Mouse (Mus musculus): ENCODE measurements at regions not wholly inside any gene's neighbourhood (a gene's known extent, or its start where the extent isn't known, plus 50 kb on each side); places are given as distances from the start of the nearest gene placed in this dataset.

GRCm38 (mm10) chr17:82516850-82517249 is 698.2 kb upstream of the Pkdcc start:
- Histone ChIP-seq H3K36me3 (ENCODE audit: control insufficient read depth, insufficient read depth, low read length) (no peaks in the 10 kb centered on the region), H3K9ac (replicated peaks; ENCODE audit: low read length) (no peak overlapping the region), H3K4me2 (ENCODE audit: low read length) (no peak overlapping the region), H3K9me3 (ENCODE audit: control insufficient read depth, low read length) (no peaks in the 10 kb centered on the region), H3K27me3 (ENCODE audit: control insufficient read depth, insufficient read depth, low read length) (no peaks in the 10 kb centered on the region), H3K4me3 (replicated peaks; ENCODE audit: low read depth, low read length) (no peak overlapping the region), H3K27ac (replicated peaks; ENCODE audit: low read depth, low read length) (no peak overlapping the region), H3K4me1 (ENCODE audit: control insufficient read depth, insufficient read depth, low read length) (no peaks in the 10 kb centered on the region)
- 75% methylated on average over 3 of the region's 3 CpGs for WGBS
- ATAC-seq (ENCODE audit: low FRiP score, low TSS enrichment) (no peak), DNase-seq (no peak)

GRCm38 (mm10) chr17:82513816-82514215 is 701.3 kb upstream of the Pkdcc start:
- no peak for ATAC-seq (ENCODE audit: low FRiP score, low TSS enrichment)
- H3K4me3 ChIP-seq (replicated peaks; ENCODE audit: low read depth, low read length) = no peak overlapping the region
- 82% methylated on average over 2 of the region's 2 CpGs for WGBS

GRCm38 (mm10) chr17:82504291-82504690 is 710.8 kb upstream of the Pkdcc start:
- 83% methylated on average over 3 of the region's 3 CpGs for WGBS
- Histone ChIP-seq H3K27me3 (ENCODE audit: control insufficient read depth, insufficient read depth, low read length) (no peaks in the 10 kb centered on the region), H3K4me3 (replicated peaks; ENCODE audit: low read depth, low read length) (no peak overlapping the region), H3K27ac (replicated peaks; ENCODE audit: low read depth, low read length) (no peak overlapping the region), H3K4me1 (ENCODE audit: control insufficient read depth, insufficient read depth, low read length) (no peaks in the 10 kb centered on the region), H3K9ac (replicated peaks; ENCODE audit: low read length) (no peak overlapping the region), H3K9me3 (ENCODE audit: control insufficient read depth, low read length) (no peaks in the 10 kb centered on the region), H3K36me3 (ENCODE audit: control insufficient read depth, insufficient read depth, low read length) (no peaks in the 10 kb centered on the region), H3K4me2 (ENCODE audit: low read length) (no peak overlapping the region)
- DNase-seq (no peak), ATAC-seq (ENCODE audit: low FRiP score, low TSS enrichment) (no peak)

More at GRCm38 (mm10) chr17:82513816-82514215, 701.3 kb upstream of the Pkdcc start:
- H3K27ac ChIP-seq (replicated peaks; ENCODE audit: low read depth, low read length) = no peak overlapping the region
- DNase-seq = no peak
- no peak overlapping the region for H3K4me2 ChIP-seq (ENCODE audit: low read length)
- H3K36me3 ChIP-seq (ENCODE audit: control insufficient read depth, insufficient read depth, low read length) = no peaks in the 10 kb centered on the region
- H3K4me1 ChIP-seq (ENCODE audit: control insufficient read depth, insufficient read depth, low read length) = no peaks in the 10 kb centered on the region
- H3K9ac ChIP-seq (replicated peaks; ENCODE audit: low read length) = no peak overlapping the region
- no peaks in the 10 kb centered on the region for H3K9me3 ChIP-seq (ENCODE audit: control insufficient read depth, low read length)
- H3K27me3 ChIP-seq (ENCODE audit: control insufficient read depth, insufficient read depth, low read length) = no peaks in the 10 kb centered on the region

GRCm38 (mm10) chr17:82485544-82485943 is 729.5 kb upstream of the Pkdcc start:
- Histone ChIP-seq H3K27ac (replicated peaks; ENCODE audit: low read depth, low read length) (no peak overlapping the region), H3K4me1 (ENCODE audit: control insufficient read depth, insufficient read depth, low read length) (no peaks in the 10 kb centered on the region), H3K4me2 (ENCODE audit: low read length) (no peak overlapping the region), H3K4me3 (replicated peaks; ENCODE audit: low read depth, low read length) (no peak overlapping the region), H3K27me3 (ENCODE audit: control insufficient read depth, insufficient read depth, low read length) (no peaks in the 10 kb centered on the region), H3K36me3 (ENCODE audit: control insufficient read depth, insufficient read depth, low read length) (no peaks in the 10 kb centered on the region), H3K9ac (replicated peaks; ENCODE audit: low read length) (no peak overlapping the region), H3K9me3 (ENCODE audit: control insufficient read depth, low read length) (no peaks in the 10 kb centered on the region)
- WGBS = 83% methylated on average over 3 of the region's 3 CpGs
- DNase-seq (no peak), ATAC-seq (ENCODE audit: low FRiP score, low TSS enrichment) (no peak)

- Histone ChIP-seq H3K4me1 (ENCODE audit: control insufficient read depth, insufficient read depth, low read length) (no peaks in the 10 kb centered on the region), H3K36me3 (ENCODE audit: control insufficient read depth, insufficient read depth, low read length) (no peaks in the 10 kb centered on the region), H3K9ac (replicated peaks; ENCODE audit: low read length) (no peak overlapping the region), H3K4me3 (replicated peaks; ENCODE audit: low read depth, low read length) (no peak overlapping the region), H3K9me3 (ENCODE audit: control insufficient read depth, low read length) (no peaks in the 10 kb centered on the region), H3K4me2 (ENCODE audit: low read length) (no peak overlapping the region), H3K27me3 (ENCODE audit: control insufficient read depth, insufficient read depth, low read length) (no peaks in the 10 kb centered on the region), H3K27ac (replicated peaks; ENCODE audit: low read depth, low read length) (no peak overlapping the region)
- WGBS = 93% methylated on average over 6 of the region's 6 CpGs
- no peak for ATAC-seq (ENCODE audit: low FRiP score, low TSS enrichment)
- no peak for DNase-seq
These were observed 730.5 kb upstream of the Pkdcc start for GRCm38 (mm10) chr17:82484609-82485008.

- H3K27me3 ChIP-seq (ENCODE audit: control insufficient read depth, insufficient read depth, low read length) = no peaks in the 10 kb centered on the region
- H3K4me2 ChIP-seq (ENCODE audit: low read length) = no peak overlapping the region
- H3K4me1 ChIP-seq (ENCODE audit: control insufficient read depth, insufficient read depth, low read length) = no peaks in the 10 kb centered on the region
- DNase-seq (no peak), ATAC-seq (ENCODE audit: low FRiP score, low TSS enrichment) (no peak)
- H3K9ac ChIP-seq (replicated peaks; ENCODE audit: low read length) = no peak overlapping the region
- H3K27ac ChIP-seq (replicated peaks; ENCODE audit: low read depth, low read length) = no peak overlapping the region
- no peaks in the 10 kb centered on the region for H3K9me3 ChIP-seq (ENCODE audit: control insufficient read depth, low read length)
- H3K4me3 ChIP-seq (replicated peaks; ENCODE audit: low read depth, low read length) = no peak overlapping the region
- 88% methylated on average over 5 of the region's 5 CpGs for WGBS
- H3K36me3 ChIP-seq (ENCODE audit: control insufficient read depth, insufficient read depth, low read length) = no peaks in the 10 kb centered on the region
These were observed 719.8 kb upstream of the Slc8a1 start for GRCm38 (mm10) chr17:82457972-82458371.

- ATAC-seq (ENCODE audit: low FRiP score, low TSS enrichment) (no peak), DNase-seq (no peak)
- no peak overlapping the region for H3K9ac ChIP-seq (replicated peaks; ENCODE audit: low read length)
- H3K36me3 ChIP-seq (ENCODE audit: control insufficient read depth, insufficient read depth, low read length) = no peaks in the 10 kb centered on the region
- H3K4me2 ChIP-seq (ENCODE audit: low read length) = no peak overlapping the region
- no peaks in the 10 kb centered on the region for H3K9me3 ChIP-seq (ENCODE audit: control insufficient read depth, low read length)
- no peak overlapping the region for H3K4me3 ChIP-seq (replicated peaks; ENCODE audit: low read depth, low read length)
- no peaks in the 10 kb centered on the region for H3K4me1 ChIP-seq (ENCODE audit: control insufficient read depth, insufficient read depth, low read length)
- no peak overlapping the region for H3K27ac ChIP-seq (replicated peaks; ENCODE audit: low read depth, low read length)
- 79% methylated on average over 1 of the region's 1 CpGs for WGBS
- no peaks in the 10 kb centered on the region for H3K27me3 ChIP-seq (ENCODE audit: control insufficient read depth, insufficient read depth, low read length)
These were observed 715.7 kb upstream of the Slc8a1 start for GRCm38 (mm10) chr17:82453847-82454246.

GRCm38 (mm10) chr17:82439105-82439504 is 700.9 kb upstream of the Slc8a1 start:
- Histone ChIP-seq H3K27me3 (ENCODE audit: control insufficient read depth, insufficient read depth, low read length) (no peaks in the 10 kb centered on the region), H3K36me3 (ENCODE audit: control insufficient read depth, insufficient read depth, low read length) (no peaks in the 10 kb centered on the region), H3K9me3 (ENCODE audit: control insufficient read depth, low read length) (no peaks in the 10 kb centered on the region), H3K4me1 (ENCODE audit: control insufficient read depth, insufficient read depth, low read length) (no peaks in the 10 kb centered on the region), H3K4me2 (ENCODE audit: low read length) (no peak overlapping the region), H3K9ac (replicated peaks; ENCODE audit: low read length) (no peak overlapping the region), H3K4me3 (replicated peaks; ENCODE audit: low read depth, low read length) (no peak overlapping the region), H3K27ac (replicated peaks; ENCODE audit: low read depth, low read length) (no peak overlapping the region)
- DNase-seq = no peak
- WGBS = 97% methylated on average over 3 of the region's 3 CpGs
- ATAC-seq (ENCODE audit: low FRiP score, low TSS enrichment) = no peak

GRCm38 (mm10) chr17:82437206-82437605 is 699.0 kb upstream of the Slc8a1 start:
- DNase-seq (no peak), ATAC-seq (ENCODE audit: low FRiP score, low TSS enrichment) (no peak)
- WGBS = 88% methylated on average over 3 of the region's 3 CpGs
- no peaks in the 10 kb centered on the region for H3K4me1 ChIP-seq (ENCODE audit: control insufficient read depth, insufficient read depth, low read length)
- H3K4me3 ChIP-seq (replicated peaks; ENCODE audit: low read depth, low read length) = no peak overlapping the region
- no peaks in the 10 kb centered on the region for H3K9me3 ChIP-seq (ENCODE audit: control insufficient read depth, low read length)
- no peak overlapping the region for H3K4me2 ChIP-seq (ENCODE audit: low read length)
- H3K9ac ChIP-seq (replicated peaks; ENCODE audit: low read length) = no peak overlapping the region
- no peak overlapping the region for H3K27ac ChIP-seq (replicated peaks; ENCODE audit: low read depth, low read length)
- H3K27me3 ChIP-seq (ENCODE audit: control insufficient read depth, insufficient read depth, low read length) = no peaks in the 10 kb centered on the region
- no peaks in the 10 kb centered on the region for H3K36me3 ChIP-seq (ENCODE audit: control insufficient read depth, insufficient read depth, low read length)

All from midbrain, embryonic 14.5 days (tissue).